Comparison of ENCODE assay signal across 18 mouse cellular contexts in genomic region chr15:97370880-97371279, GRCm38 (mm10).
"Had no signal": no experiment of that assay in that cellular context is flagged by ENCODE, and none has a peak within 500 bp of the region (broad histone marks: within the 10 kb centered on the region; RNA-seq: fewer than 3 reads in every experiment).

No protein-coding gene starts in this region.

- ATAC-seq: midbrain, embryonic 16.5 days had no signal

- H3K9me3 ChIP-seq: midbrain, embryonic 10.5 days; midbrain, embryonic 12.5 days; neural tube, embryonic 13.5 days; neural tube, embryonic 15.5 days; stomach, embryonic 15.5 days had no signal

- H3K27me3 ChIP-seq: midbrain, embryonic 12.5 days; neural tube, embryonic 13.5 days; neural tube, embryonic 15.5 days; stomach, embryonic 15.5 days had no signal

- H3K36me3 ChIP-seq: midbrain, embryonic 10.5 days; midbrain, embryonic 12.5 days; neural tube, embryonic 13.5 days; neural tube, embryonic 15.5 days; stomach, embryonic 15.5 days had no signal

- H3K4me3 ChIP-seq: midbrain, embryonic 10.5 days; midbrain, embryonic 12.5 days; myocyte; neural tube, embryonic 13.5 days; neural tube, embryonic 15.5 days; stomach, embryonic 15.5 days had no signal

- DNase-seq: lung, adult 18-20 months; lung, embryonic 14.5 days; lung, postnatal 10 days; lung, postnatal 4 days; midbrain, embryonic 14.5 days; retina, postnatal 1 day; right cerebral cortex, adult 18-20 months; right cerebral cortex, postnatal 25 days; thymus, adult 2 months; thymus, postnatal 25 days; thymus, postnatal 4 days had no signal
